Mouse (Mus musculus) testis, adult 2 months (tissue): ENCODE data around the gene Trdn. TPM values are rescaled to one million over a fixed set of nuclear protein-coding genes. Genes with fewer than 3 reads are reported as not detected.

ENCODE experiments used
- H3K27ac ChIP-seq: fragments of 200-500 bp; 2 replicates; pipeline ENCODE4 v1.5.1; 2012; ENCODE audit warnings: low read depth, low read length; ENCODE audit not compliant: control insufficient read depth, insufficient read depth
- H3K27me3 ChIP-seq: fragments of 200-500 bp; 2 replicates; pipeline ENCODE4 v1.6.1; 2012; ENCODE audit warnings: mild to moderate bottlenecking, low read length, moderate library complexity; ENCODE audit not compliant: control insufficient read depth, insufficient read depth
- H3K36me3 ChIP-seq: fragments of 200-500 bp; 2 replicates; pipeline ENCODE4 v1.6.1; 2012; ENCODE audit warnings: mild to moderate bottlenecking, low read length; ENCODE audit not compliant: control insufficient read depth, insufficient read depth
- H3K4me1 ChIP-seq: fragments of 200-500 bp; 2 replicates; pipeline ENCODE4 v1.6.1; 2012; ENCODE audit warnings: low read length; ENCODE audit not compliant: control insufficient read depth, insufficient read depth
- H3K4me3 ChIP-seq: fragments of 200-500 bp; 2 replicates; pipeline ENCODE4 v1.5.1; 2012; ENCODE audit warnings: low read depth, mild to moderate bottlenecking, low read length, moderate library complexity, mixed read lengths; ENCODE audit not compliant: control insufficient read depth
- CTCF ChIP-seq: fragments of 200-500 bp; IDR thresholded peaks from 2 replicates; pipeline ENCODE4 v1.5.1; 2012; ENCODE audit warnings: low read depth, mild to moderate bottlenecking, inconsistent platforms, low read length, moderate library complexity; ENCODE audit not compliant: control insufficient read depth, insufficient read depth, insufficient replicate concordance
- POLR2A ChIP-seq: fragments of 200-500 bp; IDR thresholded peaks from 2 replicates; pipeline ENCODE4 v1.6.1; 2012; ENCODE audit warnings: low read depth, mild to moderate bottlenecking, inconsistent platforms, low read length, moderate library complexity; ENCODE audit not compliant: control insufficient read depth
- polyA plus RNA-seq: library from polyadenylated mRNA; depleted of rRNA; stranded (reverse); fragments of >200 nt; gene quantifications from 2 replicates; pipeline ENCODE4 v1.2.3, GENCODE M21; 2012; rRNA removed

Trdn gene
- polyA plus RNA-seq, 1 experiment: 0.15 TPM

DNA sequence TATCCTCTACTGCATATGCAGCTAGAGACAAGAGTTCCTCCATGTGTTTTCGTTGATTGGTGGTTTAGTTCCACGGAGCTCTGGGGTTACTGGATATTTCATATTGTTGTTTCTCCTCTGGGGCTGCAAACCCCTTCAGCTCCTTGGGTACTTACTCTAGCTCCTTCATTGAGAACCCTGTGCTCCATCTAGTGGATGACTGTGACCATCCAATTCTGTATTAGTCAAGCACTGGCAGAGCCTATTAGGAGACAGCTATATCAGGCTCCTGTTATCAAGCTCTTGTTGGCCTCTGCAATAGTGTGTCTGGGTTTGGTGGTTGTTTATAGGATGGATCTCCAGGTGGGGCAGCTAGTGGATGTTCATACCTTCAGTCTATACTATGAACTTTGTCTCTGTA is 290.2 kb downstream of the Trdn start:
- Histone ChIP-seq H3K27me3 (no peaks in the 10 kb centered on the region), H3K27ac (no peak overlapping the region), H3K4me3 (no peak overlapping the region), H3K4me1 (no peaks in the 10 kb centered on the region), H3K36me3 (no peaks in the 10 kb centered on the region)
- TF ChIP-seq POLR2A (no peak), CTCF (no peak)

DNA sequence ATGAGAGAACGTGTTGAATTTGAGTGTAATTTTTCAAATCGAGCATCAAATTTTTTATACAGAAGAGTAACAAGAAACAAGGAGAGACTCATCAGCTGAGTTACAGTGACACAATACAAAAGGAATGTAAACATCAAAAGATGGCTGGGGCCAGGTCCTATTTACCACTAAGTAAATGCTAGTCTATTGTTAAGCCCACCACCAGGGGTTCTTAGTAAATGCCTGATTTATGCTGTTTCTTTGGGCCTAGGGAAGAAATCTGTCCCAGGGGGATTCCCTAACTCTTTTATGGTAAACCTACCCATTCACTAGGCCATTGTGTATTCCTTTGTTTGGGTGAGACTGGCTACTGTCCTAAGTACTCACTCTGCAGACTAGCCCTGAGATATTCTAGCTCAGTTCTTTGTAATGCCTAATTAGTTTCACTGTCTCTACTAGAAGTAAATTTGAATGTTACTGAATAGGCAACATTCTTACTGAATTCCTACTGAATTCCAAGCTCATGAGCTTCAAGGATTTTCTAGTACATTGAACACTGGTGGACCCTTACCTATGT is 295.2 kb downstream of the Trdn start:
- no peaks in the 10 kb centered on the region for H3K36me3 ChIP-seq
- no peak overlapping the region for H3K4me3 ChIP-seq
- no peak overlapping the region for H3K27ac ChIP-seq
- no peak for TF ChIP-seq CTCF
- no peak for TF ChIP-seq POLR2A
- H3K4me1 ChIP-seq: no peaks in the 10 kb centered on the region
- H3K27me3 ChIP-seq: no peaks in the 10 kb centered on the region

Other genes with a start within 250 kb of the Trdn start
- gene Nkain2, start 190.1 kb upstream of the Trdn start, polyA plus RNA-seq: 0.32 and 0.98 TPM in 2 replicates